Mouse (Mus musculus) embryonic facial prominence, embryonic 13.5 days (tissue): ENCODE measurements around the gene Slc15a5. TPM values are rescaled to one million over a fixed set of nuclear protein-coding genes. Genes with fewer than 3 reads are reported as not detected.
"Not testable (repeated sequence)": the region's sequence is repeated elsewhere in the genome, so short reads cannot be mapped to it uniquely, and the experiment has no call there.

Experiments
- ATAC-seq: fragments of 200-750 bp; cut with Nextera tagmentation; 2 replicates; pipeline ENCODE4 v1.8.0; 2017; ENCODE audit warnings: low read depth; ENCODE audit not compliant: insufficient number of reproducible peaks, insufficient read depth, low FRiP score, low TSS enrichment
- H3K27ac ChIP-seq: fragments of 300-500 bp; sonication (generic); 2 replicates; pipeline ENCODE4 v1.5.1; 2015; ENCODE audit warnings: moderate library complexity, mild to moderate bottlenecking, inconsistent platforms
- H3K27me3 ChIP-seq: fragments of 300-500 bp; sonication (generic); 2 replicates; pipeline ENCODE4 v1.6.1; 2015; ENCODE audit warnings: mild to moderate bottlenecking, inconsistent platforms
- H3K36me3 ChIP-seq: fragments of 300-500 bp; sonication (generic); 2 replicates; pipeline ENCODE4 v1.6.1; 2015; ENCODE audit warnings: mild to moderate bottlenecking, inconsistent platforms
- H3K4me1 ChIP-seq: fragments of 300-500 bp; sonication (generic); 2 replicates; pipeline ENCODE4 v1.6.1; 2015; ENCODE audit warnings: inconsistent platforms
- H3K4me2 ChIP-seq: fragments of 300-500 bp; sonication (generic); 2 replicates; pipeline ENCODE4 v1.6.1; 2015; ENCODE audit warnings: moderate library complexity, mild to moderate bottlenecking, inconsistent platforms
- H3K4me3 ChIP-seq: fragments of 300-500 bp; sonication (generic); 2 replicates; pipeline ENCODE4 v1.5.1; 2015; ENCODE audit warnings: mild to moderate bottlenecking, inconsistent platforms
- H3K9ac ChIP-seq: fragments of 300-500 bp; sonication (generic); 2 replicates; pipeline ENCODE4 v1.6.1; 2015; ENCODE audit warnings: mild to moderate bottlenecking, inconsistent platforms
- H3K9me3 ChIP-seq: fragments of 300-500 bp; sonication (generic); 2 replicates; pipeline ENCODE4 v1.6.1; 2016; ENCODE audit warnings: inconsistent platforms
- WGBS: fragments of 180-500 bp; shearing (Covaris S2); methylation state at CpG from one replicate; pipeline ENCODE4 v1.1.7; 2015; ENCODE audit warnings: mixed read lengths; 5-methylcytosine and 5-hydroxymethylcytosine counted together
- polyA plus RNA-seq: library from polyadenylated mRNA; unstranded; fragments of >200 nt; fragmentation: Nextera tagmentation; extraction: Ambion mirVana; gene quantifications from 2 replicates; pipeline ENCODE4 v1.2.1, GENCODE M21; 2015

Gene Slc15a5
- not detected in 2 replicates for polyA plus RNA-seq

DNA sequence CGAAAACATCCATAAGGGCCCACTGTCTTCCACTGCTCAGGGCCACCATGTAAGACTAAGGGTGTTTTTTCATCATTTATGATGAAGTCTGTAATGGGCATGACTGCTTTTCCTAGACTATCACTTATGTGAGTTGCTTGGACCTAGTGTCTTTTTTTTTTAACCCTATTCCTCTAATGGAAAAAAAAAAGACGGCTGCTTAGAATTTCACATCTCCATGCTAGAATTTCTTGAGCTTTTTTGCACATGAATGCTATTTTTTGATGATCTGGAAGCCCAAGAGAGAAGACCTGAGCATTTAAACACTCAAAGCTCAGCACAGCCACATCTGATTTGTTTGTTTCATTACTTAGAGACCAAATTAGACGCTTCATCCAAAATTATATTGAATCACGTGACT, at the start of gene Slc15a5:
TSS of gene Slc15a5 (minus strand) at position 101 of the 400 bp plus-strand sequence.
- Histone ChIP-seq H3K4me2 (no peak within 1 kb of the TSS), H3K4me3 (no peak within 1 kb of the TSS), H3K4me1 (no peaks in the 10 kb centered on the region), H3K9ac (no peak within 1 kb of the TSS), H3K27me3 (no peaks in the 10 kb centered on the region), H3K36me3 (no peaks in the 10 kb centered on the region), H3K9me3 (no peaks in the 10 kb centered on the region), H3K27ac (no peak within 1 kb of the TSS)
- 88% methylated on average over 4 of the region's 4 CpGs for WGBS
- ATAC-seq, result no peak

DNA sequence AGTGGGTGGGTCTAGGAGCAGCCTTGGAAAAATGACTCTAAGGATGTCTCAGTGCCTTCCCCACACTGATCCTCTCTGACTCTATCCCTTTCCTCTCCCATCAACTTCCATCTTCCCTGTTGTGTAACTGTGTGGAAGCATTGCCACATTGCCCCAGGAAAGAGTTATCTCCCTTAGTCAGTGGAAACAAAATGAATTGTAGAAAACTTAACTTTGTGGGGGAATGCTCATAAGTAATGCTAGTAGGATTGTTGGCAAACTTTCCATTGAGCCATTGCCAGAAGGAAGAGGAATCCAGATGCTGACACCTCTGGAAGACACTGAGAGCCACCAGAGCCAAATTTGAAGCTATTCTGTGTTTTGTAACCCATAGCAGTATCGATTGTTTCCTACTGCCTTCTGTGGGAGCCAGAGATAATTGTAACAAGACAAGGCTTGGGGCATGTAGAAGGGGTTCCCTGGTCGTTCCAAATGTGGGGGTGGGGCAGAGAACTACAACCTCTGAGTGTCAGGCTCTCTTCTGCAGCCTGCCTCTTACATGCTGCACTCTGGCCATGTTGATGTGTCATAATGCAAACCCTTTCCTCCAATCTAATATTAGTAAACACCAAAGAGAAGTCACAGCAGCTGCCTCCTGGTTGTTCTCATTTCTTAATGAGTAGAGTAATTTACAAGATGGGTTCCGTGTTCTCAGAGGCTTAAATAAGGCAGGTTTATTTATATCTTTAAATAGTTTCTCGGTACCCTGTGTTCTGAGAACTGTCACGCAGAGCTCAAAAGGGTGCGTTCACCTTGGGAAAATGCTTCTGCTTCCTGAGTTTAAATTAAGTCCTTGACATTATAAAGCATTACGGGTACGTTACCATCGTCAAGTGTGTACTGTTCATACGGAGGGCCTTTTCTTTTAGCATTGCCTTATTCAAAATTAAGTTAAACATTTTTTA, 48.9 kb upstream of the Slc15a5 start:
- Histone ChIP-seq H3K27ac (no peak overlapping the region), H3K9ac (no peak overlapping the region), H3K4me1 (no peaks in the 10 kb centered on the region), H3K27me3 (no peaks in the 10 kb centered on the region), H3K9me3 (no peaks in the 10 kb centered on the region), H3K36me3 (no peaks in the 10 kb centered on the region), H3K4me2 (no peak overlapping the region), H3K4me3 (no peak overlapping the region)
- WGBS, result 73% methylated on average over 10 of the region's 10 CpGs
- no peak for ATAC-seq

DNA sequence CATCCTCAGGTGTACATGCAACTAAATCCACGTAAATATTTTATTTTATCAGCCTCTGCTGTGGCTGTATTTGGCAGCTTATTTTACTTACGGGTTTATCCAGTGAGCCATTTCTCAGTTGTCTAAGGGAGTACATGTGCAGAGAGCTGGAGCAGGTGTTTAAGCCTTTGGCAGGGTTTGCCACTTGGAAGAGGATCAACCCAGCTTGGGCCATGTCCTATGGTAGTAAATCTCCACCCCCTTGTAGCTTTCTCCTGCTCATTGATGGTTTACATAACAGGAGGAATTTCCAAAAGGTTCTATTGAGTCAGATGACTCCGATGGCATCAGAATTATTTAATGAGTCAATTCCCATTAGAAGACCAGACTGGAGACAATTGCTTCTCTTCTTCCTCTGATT, 37.8 kb upstream of the Slc15a5 start:
- no peak overlapping the region for H3K27ac ChIP-seq
- no peak for ATAC-seq
- no peaks in the 10 kb centered on the region for H3K36me3 ChIP-seq
- H3K4me2 ChIP-seq, result no peak overlapping the region
- 84% methylated on average over 3 of the region's 3 CpGs for WGBS
- no peaks in the 10 kb centered on the region for H3K4me1 ChIP-seq
- no peak overlapping the region for H3K9ac ChIP-seq
- no peaks in the 10 kb centered on the region for H3K9me3 ChIP-seq
- H3K4me3 ChIP-seq, result no peak overlapping the region
- no peaks in the 10 kb centered on the region for H3K27me3 ChIP-seq

DNA sequence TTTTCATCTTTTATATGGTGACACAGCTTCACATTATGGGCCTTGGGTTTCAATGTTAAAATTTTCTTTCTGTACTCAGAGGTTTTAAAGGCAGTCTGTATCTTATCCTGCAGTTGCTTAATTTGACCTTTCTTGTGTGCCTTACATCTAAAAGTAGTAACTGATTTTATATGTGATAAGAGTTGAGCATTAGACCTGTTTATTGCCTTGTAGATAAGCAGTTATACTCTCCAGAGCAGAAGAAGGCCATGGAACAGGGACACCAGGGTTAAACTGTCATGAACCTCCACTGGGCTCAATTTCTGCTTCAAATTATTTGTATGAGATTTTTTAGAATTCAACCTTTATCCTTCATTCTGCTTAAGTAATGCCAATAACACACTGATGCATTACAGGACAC, 24.8 kb upstream of the Slc15a5 start:
- Histone ChIP-seq H3K9me3 (no peaks in the 10 kb centered on the region), H3K4me3 (no peak overlapping the region), H3K27ac (no peak overlapping the region), H3K27me3 (no peaks in the 10 kb centered on the region), H3K4me2 (no peak overlapping the region), H3K9ac (no peak overlapping the region), H3K4me1 (no peaks in the 10 kb centered on the region), H3K36me3 (no peaks in the 10 kb centered on the region)
- no peak for ATAC-seq

DNA sequence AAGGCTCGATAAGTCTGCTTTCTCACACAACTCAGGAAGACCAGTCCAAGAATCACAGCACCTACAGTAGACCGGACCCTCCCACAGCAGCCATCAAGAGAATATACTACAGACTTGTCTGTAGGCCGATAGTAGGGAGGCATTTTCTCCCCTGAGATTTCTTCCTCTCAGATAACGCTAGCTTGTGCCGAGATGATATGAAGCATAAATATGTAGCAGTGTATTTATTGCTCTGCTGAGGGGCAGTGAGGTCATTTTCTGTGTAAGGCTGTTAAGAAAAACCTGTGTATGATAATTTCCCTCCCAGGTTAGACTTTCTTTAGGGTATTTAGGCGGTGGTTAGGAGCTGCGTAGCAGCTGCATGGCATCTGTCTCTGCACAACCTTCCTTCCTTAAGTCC, 23.2 kb upstream of the Slc15a5 start:
- Histone ChIP-seq H3K27ac (no peak overlapping the region), H3K4me2 (no peak overlapping the region), H3K4me3 (no peak overlapping the region), H3K27me3 (no peaks in the 10 kb centered on the region), H3K9me3 (no peaks in the 10 kb centered on the region), H3K4me1 (no peaks in the 10 kb centered on the region), H3K36me3 (no peaks in the 10 kb centered on the region), H3K9ac (no peak overlapping the region)
- 80% methylated on average over 7 of the region's 7 CpGs for WGBS
- no peak for ATAC-seq

DNA sequence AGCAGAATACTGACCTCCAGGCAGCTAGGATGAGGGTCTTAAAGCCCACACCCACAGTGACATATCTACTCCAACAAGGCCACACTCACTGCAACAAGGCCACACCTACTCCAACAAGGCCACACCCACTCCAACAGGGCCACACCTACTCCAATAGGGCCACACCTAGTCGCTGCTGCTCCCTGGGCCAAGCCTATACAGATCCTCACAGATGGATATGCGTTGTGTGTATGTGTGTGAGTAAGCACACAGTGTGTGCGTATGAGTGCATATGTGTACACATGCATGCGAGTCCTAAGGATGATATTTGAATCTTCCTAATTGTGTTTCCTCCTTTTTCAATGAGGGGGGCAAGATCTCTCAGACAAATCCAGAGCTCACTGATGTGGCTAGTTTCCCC, 22.1 kb upstream of the Slc15a5 start:
- Histone ChIP-seq H3K27me3 (no peaks in the 10 kb centered on the region), H3K27ac (no peak overlapping the region), H3K4me3 (no peak overlapping the region), H3K4me2 (no peak overlapping the region), H3K9me3 (no peaks in the 10 kb centered on the region), H3K4me1 (no peaks in the 10 kb centered on the region), H3K36me3 (no peaks in the 10 kb centered on the region), H3K9ac (no peak overlapping the region)
- WGBS, result 87% methylated on average over 4 of the region's 4 CpGs
- ATAC-seq, result peak; percentile 37; the same call in 1 of the 2 replicates

DNA sequence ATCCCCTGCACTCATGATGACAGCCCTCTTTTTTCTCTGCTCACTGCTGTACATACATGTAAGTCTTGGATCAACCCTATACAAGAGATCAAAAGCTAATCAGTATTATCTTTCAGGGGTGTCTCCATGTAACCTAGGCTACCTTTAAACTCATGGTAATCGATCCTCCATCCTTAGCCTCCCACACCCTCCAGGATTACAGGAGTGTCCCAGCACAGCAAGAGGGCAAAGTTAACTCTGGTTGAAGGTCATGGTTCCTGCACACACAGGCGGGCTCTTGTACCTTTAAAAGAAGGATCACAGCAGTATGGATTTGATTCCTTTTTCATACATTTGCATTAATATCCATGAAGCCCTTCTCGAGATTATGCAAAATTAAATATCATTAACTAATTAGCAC, 19.9 kb upstream of the Slc15a5 start:
- Histone ChIP-seq H3K27me3 (no peaks in the 10 kb centered on the region), H3K9ac (no peak overlapping the region), H3K4me1 (no peaks in the 10 kb centered on the region), H3K27ac (no peak overlapping the region), H3K4me3 (no peak overlapping the region), H3K9me3 (no peaks in the 10 kb centered on the region), H3K36me3 (no peaks in the 10 kb centered on the region), H3K4me2 (no peak overlapping the region)
- ATAC-seq, result no peak
- 71% methylated on average over 3 of the region's 3 CpGs for WGBS

DNA sequence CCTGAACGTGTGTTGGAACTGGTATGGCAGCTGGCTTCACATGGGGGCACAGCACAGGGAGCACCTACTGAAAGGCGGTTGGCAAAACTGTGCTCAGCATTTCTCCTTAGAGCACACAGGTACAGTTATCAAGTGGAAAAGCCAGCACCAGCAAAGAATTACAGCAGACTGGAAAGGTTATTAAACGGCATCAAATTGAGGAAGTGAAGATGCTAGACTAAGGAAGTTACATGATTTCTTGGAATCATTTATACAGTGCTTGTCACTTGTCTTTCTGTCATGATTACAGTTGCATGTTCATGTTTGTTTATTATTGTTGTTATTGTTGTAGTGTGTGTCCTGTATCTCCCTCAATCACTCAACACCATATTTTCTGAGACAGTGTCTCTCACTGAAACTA, 15.3 kb upstream of the Slc15a5 start:
- ATAC-seq, result no peak
- Histone ChIP-seq H3K9ac (no peak overlapping the region), H3K4me3 (no peak overlapping the region), H3K36me3 (no peaks in the 10 kb centered on the region), H3K4me1 (no peaks in the 10 kb centered on the region), H3K9me3 (no peaks in the 10 kb centered on the region), H3K4me2 (no peak overlapping the region), H3K27ac (no peak overlapping the region), H3K27me3 (no peaks in the 10 kb centered on the region)
- WGBS, result 88% methylated on average over 3 of the region's 3 CpGs

DNA sequence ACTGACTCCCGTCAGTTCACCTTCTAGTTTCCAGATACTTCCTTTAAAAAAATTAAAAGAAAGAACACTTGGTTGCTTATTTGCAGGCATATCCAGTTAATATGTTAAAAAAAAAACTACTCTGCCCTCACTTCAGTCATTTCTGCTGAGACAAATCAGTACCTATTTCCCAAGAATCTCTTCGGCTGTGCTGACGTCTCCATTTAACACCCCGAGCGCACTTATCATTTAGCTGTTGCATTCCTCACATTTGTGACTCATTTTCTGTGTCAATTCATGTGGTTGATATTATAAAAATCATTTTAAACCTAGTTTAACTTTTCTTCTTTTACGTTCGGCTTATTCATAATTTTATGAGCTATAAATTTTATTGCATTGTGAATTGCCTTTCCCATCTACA, 12.7 kb upstream of the Slc15a5 start:
- WGBS, result 80% methylated on average over 7 of the region's 7 CpGs
- no peak for ATAC-seq
- H3K27me3 ChIP-seq, result no peaks in the 10 kb centered on the region
- H3K4me2 ChIP-seq, result no peak overlapping the region
- no peak overlapping the region for H3K27ac ChIP-seq
- H3K9ac ChIP-seq, result no peak overlapping the region
- H3K9me3 ChIP-seq, result no peaks in the 10 kb centered on the region
- no peaks in the 10 kb centered on the region for H3K36me3 ChIP-seq
- no peaks in the 10 kb centered on the region for H3K4me1 ChIP-seq
- no peak overlapping the region for H3K4me3 ChIP-seq

DNA sequence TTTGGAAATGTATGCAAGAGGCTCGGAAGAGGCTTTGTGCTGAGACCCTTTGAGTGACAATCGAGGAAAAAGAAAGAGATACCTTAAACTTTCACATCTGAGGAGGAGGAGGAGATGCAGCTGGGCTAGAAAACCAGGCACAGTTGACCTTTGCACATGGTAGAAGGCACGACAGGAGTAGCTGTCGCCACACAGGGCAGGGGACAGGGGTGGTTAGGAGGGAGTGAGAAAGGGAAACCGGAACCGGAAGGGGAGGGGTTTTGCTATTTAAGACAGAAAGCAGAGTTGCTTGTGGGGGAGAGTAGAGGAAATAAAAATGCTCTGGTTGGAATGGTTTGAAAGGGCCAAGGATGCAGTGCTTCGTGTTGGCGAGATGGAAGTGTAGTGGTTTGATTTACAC, 9.4 kb upstream of the Slc15a5 start:
- Histone ChIP-seq H3K4me3 (no peak overlapping the region), H3K4me1 (no peaks in the 10 kb centered on the region), H3K27me3 (no peaks in the 10 kb centered on the region), H3K9me3 (no peaks in the 10 kb centered on the region), H3K9ac (no peak overlapping the region), H3K4me2 (no peak overlapping the region), H3K36me3 (no peaks in the 10 kb centered on the region), H3K27ac (no peak overlapping the region)
- 63% methylated on average over 8 of the region's 8 CpGs for WGBS
- ATAC-seq, result no peak

DNA sequence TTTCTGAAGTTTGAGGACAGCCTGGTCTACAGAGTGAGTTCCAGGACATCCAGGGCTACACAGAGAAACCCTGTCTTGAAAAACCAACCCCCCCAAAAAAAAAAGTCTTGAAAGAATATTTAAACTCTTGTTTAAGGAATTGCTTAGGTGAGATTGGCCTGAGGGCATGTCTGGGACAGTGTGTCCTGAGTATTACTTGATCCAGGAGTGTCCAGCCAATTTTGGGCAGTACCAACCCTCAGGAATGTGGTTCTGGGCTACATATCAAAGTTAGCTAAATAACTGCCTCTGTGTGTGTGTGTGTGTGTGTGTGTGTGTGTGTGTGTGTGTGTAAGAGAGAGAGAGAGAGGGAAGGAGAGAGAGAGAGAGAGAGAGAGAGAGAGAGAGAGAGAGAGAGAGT, 6.7 kb upstream of the Slc15a5 start:
- not testable (repeated sequence) for H3K4me1 ChIP-seq, H3K36me3 ChIP-seq, H3K9me3 ChIP-seq, H3K27me3 ChIP-seq, H3K27ac ChIP-seq, H3K4me3 ChIP-seq, ATAC-seq, H3K9ac ChIP-seq, H3K4me2 ChIP-seq

DNA sequence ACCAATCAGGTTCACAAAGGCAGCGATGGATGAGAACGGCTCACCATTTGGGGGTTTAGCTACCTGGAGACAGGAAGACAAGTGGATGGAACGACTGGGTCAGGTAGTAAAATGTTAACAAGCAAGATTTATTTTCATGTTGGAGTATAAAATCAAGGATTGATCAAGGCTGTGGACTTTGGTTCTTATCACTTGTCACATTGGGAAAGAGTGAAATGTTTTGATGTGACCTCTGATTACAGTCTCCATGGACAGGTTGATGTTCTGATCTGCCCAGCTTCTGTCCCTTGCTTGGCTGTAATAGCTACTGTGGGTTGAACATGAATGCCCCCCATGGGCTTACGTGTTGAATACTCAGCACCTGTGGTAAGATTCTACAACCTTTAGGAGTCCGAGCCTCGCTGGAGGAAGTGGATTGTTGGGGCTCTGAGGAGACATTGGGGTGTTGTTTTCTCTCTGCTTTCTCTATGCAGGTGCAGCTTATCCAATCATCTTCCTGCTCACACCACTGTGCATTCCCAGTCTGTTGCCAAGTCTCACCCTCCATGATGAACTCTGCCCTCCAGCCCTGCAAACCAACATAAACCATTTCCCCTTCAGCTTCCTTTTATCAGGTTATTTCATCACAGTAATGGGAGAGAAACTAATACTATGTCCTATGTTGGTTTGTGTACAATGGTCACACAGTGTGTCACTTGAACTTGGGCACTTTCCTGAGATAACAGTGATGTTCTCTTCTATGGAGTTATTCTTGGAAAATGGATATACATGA, 1.2 kb upstream of the Slc15a5 start:
- no peak overlapping the region for H3K4me3 ChIP-seq
- H3K9me3 ChIP-seq, result no peaks in the 10 kb centered on the region
- H3K27me3 ChIP-seq, result no peaks in the 10 kb centered on the region
- H3K36me3 ChIP-seq, result no peaks in the 10 kb centered on the region
- no peak overlapping the region for H3K27ac ChIP-seq
- 94% methylated on average over 6 of the region's 6 CpGs for WGBS
- no peak overlapping the region for H3K9ac ChIP-seq
- no peak overlapping the region for H3K4me2 ChIP-seq
- no peak for ATAC-seq
- H3K4me1 ChIP-seq, result no peaks in the 10 kb centered on the region
